Mouse (Mus musculus): ENCODE data around the gene Dnajc5g. TPM values are rescaled to one million over a fixed set of nuclear protein-coding genes. Genes with fewer than 3 reads are reported as not detected.

Gene Dnajc5g
- polyA plus RNA-seq, 1 experiment: not detected

Other genes with a start within 250 kb of the Dnajc5g start
- 84.2 and 95.4 TPM in 2 replicates for gene Tmem214, start 238.3 kb upstream of the Dnajc5g start, polyA plus RNA-seq (2012; rRNA removed)
- gene Agbl5, start 217.6 kb upstream of the Dnajc5g start, polyA plus RNA-seq (2012; rRNA removed): 9.1 and 11.9 TPM in 2 replicates
- gene Ost4, start 198.5 kb upstream of the Dnajc5g start, polyA plus RNA-seq (2012; rRNA removed): 317 and 323 TPM in 2 replicates
- 46.7 and 48.6 TPM in 2 replicates for gene Emilin1, start 192.9 kb upstream of the Dnajc5g start, polyA plus RNA-seq (2012; rRNA removed)
- gene Khk, start 184.9 kb upstream of the Dnajc5g start, polyA plus RNA-seq (2012; rRNA removed): 189 and 395 TPM in 2 replicates
- gene Cgref1, start 160.7 kb upstream of the Dnajc5g start, polyA plus RNA-seq (2012; rRNA removed): 111 and 239 TPM in 2 replicates
- gene Preb, start 145.9 kb upstream of the Dnajc5g start, polyA plus RNA-seq (2012; rRNA removed): 386 and 408 TPM in 2 replicates
- gene Tcf23, start 137.6 kb upstream of the Dnajc5g start, polyA plus RNA-seq (2012; rRNA removed): 0.33 and 0.62 TPM in 2 replicates
- 92.9 and 98.2 TPM in 2 replicates for gene Atraid, start 58.0 kb upstream of the Dnajc5g start, polyA plus RNA-seq (2012; rRNA removed)
- 73.4 and 107 TPM in 2 replicates for gene Slc5a6, start 57.4 kb upstream of the Dnajc5g start, polyA plus RNA-seq (2012; rRNA removed)
- 15.1 and 21.2 TPM in 2 replicates for gene Cad, start 51.5 kb upstream of the Dnajc5g start, polyA plus RNA-seq (2012; rRNA removed)
- gene Slc30a3, start 2.0 kb downstream of the Dnajc5g start, polyA plus RNA-seq (2012; rRNA removed): 0.14 and 0.16 TPM in 2 replicates
- gene Trim54, start 10.4 kb downstream of the Dnajc5g start, polyA plus RNA-seq (2012; rRNA removed): 0.05 TPM in 1 of 2 replicates, not detected in the other
- not detected in 2 replicates for gene Ucn, start 32.5 kb downstream of the Dnajc5g start, polyA plus RNA-seq (2012; rRNA removed)
- 46.8 and 47.5 TPM in 2 replicates for gene Mpv17, start 48.0 kb downstream of the Dnajc5g start, polyA plus RNA-seq (2012; rRNA removed)
- gene Gm29609, start 73.6 kb downstream of the Dnajc5g start, polyA plus RNA-seq (2012; rRNA removed): 0.38 and 0.71 TPM in 2 replicates
- 46.9 and 53.6 TPM in 2 replicates for gene Gtf3c2, start 73.9 kb downstream of the Dnajc5g start, polyA plus RNA-seq (2012; rRNA removed)
- gene Snx17, start 86.9 kb downstream of the Dnajc5g start, polyA plus RNA-seq (2012; rRNA removed): 73.2 and 81.2 TPM in 2 replicates
- gene Eif2b4, start 87.1 kb downstream of the Dnajc5g start, polyA plus RNA-seq (2012; rRNA removed): 51.0 and 54.4 TPM in 2 replicates
- 35.0 and 46.0 TPM in 2 replicates for gene Zfp513, start 96.0 kb downstream of the Dnajc5g start, polyA plus RNA-seq (2012; rRNA removed)
- 47.4 and 58.8 TPM in 2 replicates for gene Ppm1g, start 114.4 kb downstream of the Dnajc5g start, polyA plus RNA-seq (2012; rRNA removed)
- 143 and 149 TPM in 2 replicates for gene Nrbp1, start 134.6 kb downstream of the Dnajc5g start, polyA plus RNA-seq (2012; rRNA removed)
- gene Gm9970, start 134.9 kb downstream of the Dnajc5g start, polyA plus RNA-seq (2012; rRNA removed): not detected in 2 replicates
- gene Krtcap3, start 145.4 kb downstream of the Dnajc5g start, polyA plus RNA-seq (2012; rRNA removed): 186 and 200 TPM in 2 replicates
- gene Ift172, start 184.8 kb downstream of the Dnajc5g start, polyA plus RNA-seq (2012; rRNA removed): 26.5 and 33.0 TPM in 2 replicates
- gene Fndc4, start 189.8 kb downstream of the Dnajc5g start, polyA plus RNA-seq (2012; rRNA removed): 1.8 and 2.6 TPM in 2 replicates
- gene Gckr, start 191.2 kb downstream of the Dnajc5g start, polyA plus RNA-seq (2012; rRNA removed): 0.15 and 0.26 TPM in 2 replicates

All from large intestine, adult 2 months (tissue).